Mouse (Mus musculus): ENCODE data around the gene Rgs9. TPM values are rescaled to one million over a fixed set of nuclear protein-coding genes. Genes with fewer than 3 reads are reported as not detected.
A peak's percentile ranks its signal among the peaks of the same experiment; 100 is the strongest.

Rgs9 gene
- polyA plus RNA-seq, 1 experiment from 2014 or later: 1.4 TPM

DNA sequence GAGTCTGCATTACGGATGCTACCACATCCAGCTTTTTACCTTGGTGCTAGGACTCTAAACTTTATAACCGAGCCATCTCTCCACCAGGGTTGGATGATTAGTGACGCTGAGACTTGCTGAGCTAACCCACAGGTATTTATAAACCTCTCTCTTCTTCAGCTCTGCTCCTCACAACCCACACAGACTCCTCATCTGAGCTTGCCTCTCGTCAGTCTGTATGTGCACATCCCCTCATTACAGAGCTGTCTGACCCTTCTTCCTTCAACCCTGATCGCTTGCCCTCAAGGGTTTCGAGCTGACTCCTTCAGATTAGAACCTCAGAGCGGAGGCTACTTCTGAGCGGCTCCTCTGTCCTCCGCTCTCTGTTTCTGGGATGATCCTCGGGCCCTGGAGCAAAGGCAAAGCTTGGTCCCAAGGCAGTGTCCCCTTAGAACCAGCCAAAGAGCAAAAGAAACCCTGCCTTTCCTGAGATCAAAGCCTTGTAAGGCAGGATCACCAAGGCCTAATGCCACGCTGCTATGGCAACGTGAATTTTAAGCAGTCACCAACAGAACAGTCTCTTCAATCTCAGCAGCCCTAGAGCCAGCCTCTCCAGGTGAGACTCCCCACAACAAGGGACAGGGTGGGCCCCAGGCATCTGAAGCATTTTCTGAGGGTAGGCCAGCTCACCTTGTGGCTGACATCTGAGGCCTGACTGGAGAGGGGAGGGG, 79.9 kb downstream of the Rgs9 start:
- WGBS: 45% methylated on average over 12 of the region's 12 CpGs
- Histone ChIP-seq H3K27me3 (replicated peaks; ENCODE audit: control insufficient read depth, insufficient read depth, low read length) (no peaks in the 10 kb centered on the region), H3K27ac (replicated peaks; ENCODE audit: low read depth, low read length) (no peak overlapping the region), H3K9me3 (ENCODE audit: control insufficient read depth, low read length) (no peaks in the 10 kb centered on the region), H3K4me1 (ENCODE audit: control insufficient read depth, insufficient read depth, low read length) (peaks cover 2% of the 10 kb centered on the region; the same call in 1 of the 2 replicates), H3K9ac (ENCODE audit: low read depth, low read length) (no peak overlapping the region), H3K36me3 (ENCODE audit: control insufficient read depth, insufficient read depth, low read length) (no peaks in the 10 kb centered on the region), H3K4me3 (ENCODE audit: low read depth, low read length) (no peak overlapping the region), H3K4me2 (ENCODE audit: low read depth, low read length) (no peak overlapping the region)
- ATAC-seq (ENCODE audit: low read depth): no peak; the same call in 1 of the 2 replicates
- DNase-seq (ENCODE audit: low spot score): no peak

DNA sequence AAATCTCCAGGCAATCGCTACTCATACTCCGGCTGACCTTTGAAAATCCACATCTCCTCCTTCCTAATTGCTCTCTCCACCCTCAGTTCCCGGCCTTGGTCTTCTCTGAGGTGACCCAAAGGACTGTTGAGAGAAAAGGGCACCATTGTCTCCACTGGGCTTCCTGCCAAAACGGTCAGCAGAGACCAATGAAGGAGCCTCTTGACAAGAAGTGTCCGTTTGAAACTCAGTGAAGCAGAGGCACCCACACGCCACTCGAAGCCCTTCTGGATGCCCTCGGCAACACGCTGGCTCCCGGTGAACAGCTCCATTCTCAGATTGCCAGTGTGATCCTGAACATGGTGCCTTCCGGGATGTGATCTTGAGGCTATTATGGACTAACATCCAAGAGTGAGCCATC, 87.2 kb downstream of the Rgs9 start:
- no peaks in the 10 kb centered on the region for H3K36me3 ChIP-seq (ENCODE audit: control insufficient read depth, insufficient read depth, low read length)
- 37% methylated on average over 11 of the region's 11 CpGs for WGBS
- no peak overlapping the region for H3K9ac ChIP-seq (ENCODE audit: low read depth, low read length)
- peaks cover 4% of the 10 kb centered on the region; the same call in 1 of the 2 replicates for H3K4me1 ChIP-seq (ENCODE audit: control insufficient read depth, insufficient read depth, low read length)
- no peak overlapping the region for H3K27ac ChIP-seq (replicated peaks; ENCODE audit: low read depth, low read length)
- no peaks in the 10 kb centered on the region for H3K27me3 ChIP-seq (replicated peaks; ENCODE audit: control insufficient read depth, insufficient read depth, low read length)
- DNase-seq (ENCODE audit: low spot score) (peak; percentile 46), ATAC-seq (ENCODE audit: low read depth) (no peak)
- no peak overlapping the region for H3K4me2 ChIP-seq (ENCODE audit: low read depth, low read length)
- H3K4me3 ChIP-seq (ENCODE audit: low read depth, low read length): no peak overlapping the region
- no peaks in the 10 kb centered on the region for H3K9me3 ChIP-seq (ENCODE audit: control insufficient read depth, low read length)

DNA sequence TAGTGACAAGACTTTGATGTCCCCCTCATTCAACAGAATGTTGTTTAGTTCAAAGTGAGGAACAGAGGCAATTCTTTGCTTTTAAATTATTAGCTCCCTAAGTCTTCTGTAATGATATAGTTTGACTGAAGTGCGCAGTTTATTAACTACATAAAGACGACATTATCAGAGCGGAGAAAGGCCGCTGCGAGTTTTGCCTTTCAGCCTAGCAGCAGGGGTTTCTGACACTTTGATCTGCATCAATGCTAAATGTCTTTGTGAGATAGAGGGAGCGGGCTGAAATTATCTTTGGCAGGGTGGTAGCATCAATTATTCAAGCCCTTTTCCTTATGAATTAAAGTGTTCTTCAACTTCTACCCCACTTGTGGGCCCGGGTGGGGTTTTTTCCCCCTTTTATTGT, 87.6 kb downstream of the Rgs9 start:
- H3K9me3 ChIP-seq (ENCODE audit: control insufficient read depth, low read length): no peaks in the 10 kb centered on the region
- no peak overlapping the region for H3K9ac ChIP-seq (ENCODE audit: low read depth, low read length)
- no peak overlapping the region for H3K27ac ChIP-seq (replicated peaks; ENCODE audit: low read depth, low read length)
- H3K27me3 ChIP-seq (replicated peaks; ENCODE audit: control insufficient read depth, insufficient read depth, low read length): no peaks in the 10 kb centered on the region
- H3K36me3 ChIP-seq (ENCODE audit: control insufficient read depth, insufficient read depth, low read length): no peaks in the 10 kb centered on the region
- H3K4me2 ChIP-seq (ENCODE audit: low read depth, low read length): no peak overlapping the region
- H3K4me3 ChIP-seq (ENCODE audit: low read depth, low read length): no peak overlapping the region
- ATAC-seq (ENCODE audit: low read depth) (no peak), DNase-seq (ENCODE audit: low spot score) (no peak)
- 58% methylated on average over 7 of the region's 7 CpGs for WGBS
- H3K4me1 ChIP-seq (ENCODE audit: control insufficient read depth, insufficient read depth, low read length): peaks cover 4% of the 10 kb centered on the region; the same call in 1 of the 2 replicates

DNA sequence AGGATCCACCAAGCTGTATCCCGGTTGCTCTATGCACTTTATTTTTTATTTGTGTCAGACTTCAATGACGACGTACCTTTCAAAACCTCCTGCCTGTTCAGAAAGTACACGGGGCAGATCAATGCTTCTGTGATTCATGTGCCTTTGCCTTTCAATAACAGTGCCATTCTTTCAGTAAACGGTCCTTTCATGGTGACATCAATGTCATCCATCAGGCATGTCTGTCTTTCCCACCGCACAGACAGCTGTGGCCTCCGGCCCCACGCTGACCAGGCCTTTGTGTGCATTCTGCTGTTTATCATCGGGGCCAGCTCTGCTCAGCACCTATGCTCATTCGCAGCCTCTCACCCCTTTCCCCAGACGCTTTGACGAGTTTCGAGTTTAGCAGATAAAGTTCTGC, 91.2 kb downstream of the Rgs9 start:
- no peak overlapping the region for H3K9ac ChIP-seq (ENCODE audit: low read depth, low read length)
- ATAC-seq (ENCODE audit: low read depth) (no peak), DNase-seq (ENCODE audit: low spot score) (no peak)
- H3K4me1 ChIP-seq (ENCODE audit: control insufficient read depth, insufficient read depth, low read length): peaks cover 4% of the 10 kb centered on the region; the same call in 1 of the 2 replicates
- no peaks in the 10 kb centered on the region for H3K27me3 ChIP-seq (replicated peaks; ENCODE audit: control insufficient read depth, insufficient read depth, low read length)
- H3K27ac ChIP-seq (replicated peaks; ENCODE audit: low read depth, low read length): no peak overlapping the region
- no peaks in the 10 kb centered on the region for H3K36me3 ChIP-seq (ENCODE audit: control insufficient read depth, insufficient read depth, low read length)
- H3K9me3 ChIP-seq (ENCODE audit: control insufficient read depth, low read length): no peaks in the 10 kb centered on the region
- no peak overlapping the region for H3K4me3 ChIP-seq (ENCODE audit: low read depth, low read length)
- 56% methylated on average over 13 of the region's 13 CpGs for WGBS
- no peak overlapping the region for H3K4me2 ChIP-seq (ENCODE audit: low read depth, low read length)

DNA sequence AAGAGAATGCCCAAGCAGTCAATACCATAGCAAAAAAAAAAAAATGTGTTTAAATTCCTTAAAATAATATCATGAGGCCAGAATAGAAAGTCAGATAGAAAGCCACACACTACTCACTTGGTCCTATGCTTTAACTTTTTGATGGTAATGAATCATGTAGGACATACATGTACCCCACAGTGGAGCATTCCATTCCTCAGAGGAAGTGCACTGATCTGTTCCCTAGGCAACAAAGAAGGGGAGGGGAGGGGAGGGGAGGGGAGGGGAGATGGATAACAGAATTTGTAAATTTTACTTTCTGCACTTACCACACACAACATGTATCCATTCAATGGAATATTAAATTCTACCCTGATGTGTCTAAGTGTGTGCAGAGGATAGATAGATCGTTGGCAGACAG, 91.9 kb downstream of the Rgs9 start:
- 82% methylated on average over 1 of the region's 1 CpGs for WGBS

GRCm38 (mm10) chr11:109199612-109200293, 98.2 kb downstream of the Rgs9 start:
- Histone ChIP-seq H3K27ac (replicated peaks; ENCODE audit: low read depth, low read length) (peak overlapping the region; percentile 41; the same call in 1 of the 2 replicates), H3K36me3 (ENCODE audit: control insufficient read depth, insufficient read depth, low read length) (no peaks in the 10 kb centered on the region), H3K9me3 (ENCODE audit: control insufficient read depth, low read length) (no peaks in the 10 kb centered on the region), H3K9ac (ENCODE audit: low read depth, low read length) (no peak overlapping the region), H3K4me2 (ENCODE audit: low read depth, low read length) (no peak overlapping the region), H3K27me3 (replicated peaks; ENCODE audit: control insufficient read depth, insufficient read depth, low read length) (no peaks in the 10 kb centered on the region), H3K4me3 (ENCODE audit: low read depth, low read length) (no peak overlapping the region), H3K4me1 (ENCODE audit: control insufficient read depth, insufficient read depth, low read length) (peaks cover 12% of the 10 kb centered on the region)
- DNase-seq (ENCODE audit: low spot score): peak; percentile 68
- WGBS: 20% methylated on average over 8 of the region's 8 CpGs
- peak; percentile 68 for ATAC-seq (ENCODE audit: low read depth)

More for the DNA sequence above, 91.9 kb downstream of the Rgs9 start:
- Histone ChIP-seq H3K4me3 (ENCODE audit: low read depth, low read length) (no peak overlapping the region), H3K4me1 (ENCODE audit: control insufficient read depth, insufficient read depth, low read length) (peaks cover 4% of the 10 kb centered on the region; the same call in 1 of the 2 replicates), H3K9ac (ENCODE audit: low read depth, low read length) (no peak overlapping the region), H3K4me2 (ENCODE audit: low read depth, low read length) (no peak overlapping the region), H3K27me3 (replicated peaks; ENCODE audit: control insufficient read depth, insufficient read depth, low read length) (no peaks in the 10 kb centered on the region), H3K27ac (replicated peaks; ENCODE audit: low read depth, low read length) (no peak overlapping the region), H3K9me3 (ENCODE audit: control insufficient read depth, low read length) (no peaks in the 10 kb centered on the region), H3K36me3 (ENCODE audit: control insufficient read depth, insufficient read depth, low read length) (no peaks in the 10 kb centered on the region)
- ATAC-seq (ENCODE audit: low read depth) (no peak), DNase-seq (ENCODE audit: low spot score) (no peak)

GRCm38 (mm10) chr11:109192673-109193557, 105.0 kb downstream of the Rgs9 start:
- Histone ChIP-seq H3K4me3 (ENCODE audit: low read depth, low read length) (no peak overlapping the region), H3K36me3 (ENCODE audit: control insufficient read depth, insufficient read depth, low read length) (no peaks in the 10 kb centered on the region), H3K27me3 (replicated peaks; ENCODE audit: control insufficient read depth, insufficient read depth, low read length) (no peaks in the 10 kb centered on the region), H3K9me3 (ENCODE audit: control insufficient read depth, low read length) (no peaks in the 10 kb centered on the region), H3K4me1 (ENCODE audit: control insufficient read depth, insufficient read depth, low read length) (no peaks in the 10 kb centered on the region), H3K9ac (ENCODE audit: low read depth, low read length) (no peak overlapping the region), H3K27ac (replicated peaks; ENCODE audit: low read depth, low read length) (no peak overlapping the region), H3K4me2 (ENCODE audit: low read depth, low read length) (peak overlapping the region; percentile 36)
- ATAC-seq (ENCODE audit: low read depth) (peak; percentile 62; the same call in 1 of the 2 replicates), DNase-seq (ENCODE audit: low spot score) (peak; percentile 85)
- WGBS: 33% methylated on average over 15 of the region's 15 CpGs

DNA sequence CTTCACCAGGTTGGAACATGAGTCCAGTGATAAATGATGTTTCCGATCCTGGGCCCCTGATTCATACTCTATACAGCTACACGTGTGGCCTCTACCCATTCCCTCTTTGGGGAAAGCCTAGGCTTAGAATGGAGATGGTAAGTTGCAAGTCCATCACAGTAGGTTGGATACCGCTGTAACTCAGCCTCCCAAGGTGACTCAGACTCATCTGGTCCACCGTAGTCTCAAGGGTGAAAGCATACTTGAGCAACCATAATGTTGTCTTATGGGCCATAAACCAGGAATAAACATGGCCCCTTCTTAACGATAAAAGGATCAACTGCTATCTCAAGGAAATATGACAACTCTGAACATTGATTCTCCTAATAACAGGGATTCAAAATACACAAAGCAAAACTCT, 109.7 kb downstream of the Rgs9 start:
- DNase-seq (ENCODE audit: low spot score): no peak
- Histone ChIP-seq H3K4me3 (ENCODE audit: low read depth, low read length) (no peak overlapping the region), H3K36me3 (ENCODE audit: control insufficient read depth, insufficient read depth, low read length) (no peaks in the 10 kb centered on the region), H3K27me3 (replicated peaks; ENCODE audit: control insufficient read depth, insufficient read depth, low read length) (no peaks in the 10 kb centered on the region), H3K4me2 (ENCODE audit: low read depth, low read length) (no peak overlapping the region), H3K4me1 (ENCODE audit: control insufficient read depth, insufficient read depth, low read length) (no peaks in the 10 kb centered on the region), H3K9ac (ENCODE audit: low read depth, low read length) (no peak overlapping the region), H3K27ac (replicated peaks; ENCODE audit: low read depth, low read length) (no peak overlapping the region), H3K9me3 (ENCODE audit: control insufficient read depth, low read length) (no peaks in the 10 kb centered on the region)
- ATAC-seq (ENCODE audit: low read depth): no peak
- WGBS: 91% methylated on average over 5 of the region's 5 CpGs
